Mouse (Mus musculus) activated CD4-positive, CD25-positive, alpha-beta regulatory T cell, adult 4 months (primary cell): ENCODE measurements around the gene Tmigd3. TPM values are rescaled to one million over a fixed set of nuclear protein-coding genes. Genes with fewer than 3 reads are reported as not detected.

Experiments
- ATAC-seq: one replicate; pipeline ENCODE4 v1.8.0; 2017
- polyA plus RNA-seq, 2 experiments: library from polyadenylated mRNA; unstranded; fragments of 100-300 nt; shearing (Covaris generic); gene quantifications; one replicate each; pipeline ENCODE4 v1.2.1; 2017

Tmigd3 gene
- polyA plus RNA-seq, 2 experiments from 2014 or later = not detected

DNA sequence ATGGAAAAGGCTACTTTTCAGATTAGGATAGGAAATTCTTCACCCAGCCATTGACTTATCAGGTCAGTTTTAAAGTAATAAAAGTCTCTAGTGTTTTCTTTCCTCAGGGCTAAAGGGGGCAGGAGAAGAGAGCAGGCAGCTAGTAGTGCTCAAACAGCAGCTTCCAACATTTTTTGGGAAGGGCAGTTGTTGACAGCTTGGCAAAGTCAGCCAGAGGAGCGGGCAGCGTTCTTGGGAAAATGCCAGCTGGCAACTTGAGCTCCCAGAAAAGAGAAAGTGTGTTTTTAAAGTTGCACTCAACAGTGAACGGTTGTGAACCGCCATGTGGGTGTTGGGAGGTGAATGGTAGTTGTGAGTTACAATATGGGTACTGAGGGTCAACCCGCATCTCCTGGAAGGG lies 64.3 kb downstream of the Tmigd3 start:
- ATAC-seq = no peak

- ATAC-seq = no peak
These were observed 65.4 kb downstream of the Tmigd3 start for GRCm38 (mm10) chr3:105936111-105936510.

- ATAC-seq = no peak
These were observed 80.6 kb downstream of the Tmigd3 start for GRCm38 (mm10) chr3:105951348-105951747.

GRCm38 (mm10) chr3:105957235-105957634 lies 86.5 kb downstream of the Tmigd3 start:
- ATAC-seq = no peak

- no peak for ATAC-seq
These were observed 87.5 kb downstream of the Tmigd3 start for GRCm38 (mm10) chr3:105958204-105958603.

DNA sequence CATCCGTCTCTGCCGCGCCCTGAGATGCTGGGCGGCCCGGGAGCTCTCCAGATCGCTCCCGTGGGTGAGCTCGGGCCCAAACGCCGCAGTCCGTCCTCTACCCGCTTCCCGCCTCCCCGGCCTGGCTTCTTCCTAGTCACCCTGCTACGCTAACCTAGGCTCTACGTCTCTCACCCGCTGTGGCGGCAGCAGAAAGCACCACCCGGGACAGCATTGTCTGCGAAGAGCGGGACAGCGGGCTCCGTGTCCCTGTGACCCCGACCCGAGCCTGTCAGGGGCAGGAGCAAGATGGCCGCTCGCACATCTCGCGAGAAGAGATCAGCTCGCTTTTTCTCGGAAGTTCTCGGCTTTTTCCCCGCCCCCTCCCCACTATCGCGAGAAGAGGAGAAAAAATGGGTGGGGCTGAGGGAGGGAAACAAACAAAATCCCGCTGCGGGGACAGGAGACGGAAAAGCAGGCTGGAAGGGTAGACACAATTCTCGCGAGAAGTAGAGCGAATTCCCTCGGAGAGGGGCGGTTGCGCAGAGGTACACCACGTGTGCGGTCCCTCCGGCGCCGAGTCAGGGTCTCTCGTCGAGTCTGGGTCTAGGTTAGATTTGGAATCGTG lies 88.4 kb downstream of the Tmigd3 start, which contains the start of gene Wdr77:
TSS of gene Wdr77 (plus strand) at position 396 of the 607 bp plus-strand sequence.
- ATAC-seq = peak; percentile 91

DNA sequence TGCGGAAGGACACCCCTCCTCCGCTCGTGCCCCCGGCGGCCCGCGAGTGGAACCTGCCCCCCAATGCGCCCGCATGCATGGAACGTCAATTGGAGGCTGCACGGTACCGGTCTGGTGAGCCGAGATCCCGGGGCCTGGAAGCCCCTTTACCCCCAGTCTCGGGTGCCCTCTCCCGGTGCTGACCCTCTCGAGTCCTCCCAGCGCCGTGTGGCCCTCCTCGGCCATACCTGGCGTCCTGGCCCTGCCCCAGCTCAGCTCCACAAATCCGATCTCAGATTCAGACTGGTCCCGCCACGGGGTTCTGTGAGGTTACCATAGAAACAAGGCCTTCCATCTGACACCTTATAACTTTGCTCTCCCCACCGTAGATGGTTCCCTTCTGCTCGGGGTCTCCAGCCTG lies 88.9 kb downstream of the Tmigd3 start:
- ATAC-seq = no peak

- ATAC-seq = no peak
These were observed 89.3 kb downstream of the Tmigd3 start, which contains the start of gene Atp5f1 for GRCm38 (mm10) chr3:105959999-105960398. Gene Atp5f1 (minus strand): TSS chr3:105960099.

DNA sequence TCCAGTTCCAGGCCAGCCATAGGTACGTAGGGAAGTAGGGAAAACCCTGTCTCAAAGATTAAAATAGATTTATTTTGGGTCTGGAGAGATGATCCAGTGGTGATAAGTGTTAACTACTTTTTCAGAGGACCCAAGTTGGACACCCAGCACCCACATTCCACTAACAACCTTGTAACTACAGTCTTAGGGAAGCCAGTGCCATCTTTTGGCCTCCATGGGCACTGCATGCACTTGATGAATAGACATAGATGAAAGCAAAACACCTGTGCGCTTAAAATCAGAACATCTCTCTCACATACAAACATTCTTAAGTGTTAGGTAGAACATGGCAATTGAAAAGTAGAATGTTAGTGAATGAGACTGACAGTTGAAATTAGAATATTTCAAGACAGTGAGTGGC lies 90.0 kb downstream of the Tmigd3 start:
- no peak for ATAC-seq

GRCm38 (mm10) chr3:105971831-105972446 lies 101.2 kb downstream of the Tmigd3 start:
- ATAC-seq = no peak

GRCm38 (mm10) chr3:105973411-105973810 lies 102.7 kb downstream of the Tmigd3 start, which contains the start of gene Ovgp1:
Gene Ovgp1 (plus strand): TSS chr3:105973711.
- ATAC-seq = no peak

Other genes starting within 250 kb of the Tmigd3 start
- gene Ddx20, start 183.3 kb upstream of the Tmigd3 start, polyA plus RNA-seq = 1 to 10 TPM; 9.7 to 9.8 TPM
- 1 to 10 TPM; 1.7 to 2.4 TPM for gene Inka2, start 166.3 kb upstream of the Tmigd3 start, polyA plus RNA-seq
- gene Rap1a, start 69.6 kb upstream of the Tmigd3 start, polyA plus RNA-seq = 100 to 1,000 TPM; 168 to 210 TPM
- gene Adora3, start within 50 bp of the Tmigd3 start, polyA plus RNA-seq = under 1 TPM in 1 of 2 experiments, not detected in 1; 0.71 TPM
- gene I830077J02Rik, start 61.8 kb downstream of the Tmigd3 start, polyA plus RNA-seq = under 1 TPM in 1 of 2 experiments, not detected in 1; 0.46 TPM
- gene Wdr77, start 88.5 kb downstream of the Tmigd3 start, polyA plus RNA-seq = 10 to 100 TPM; 59.5 to 64.4 TPM
- gene Atp5f1, start 89.2 kb downstream of the Tmigd3 start, polyA plus RNA-seq = 100 to 1,000 TPM; 442 to 454 TPM
- gene Ovgp1, start 102.8 kb downstream of the Tmigd3 start, polyA plus RNA-seq = 1 to 10 TPM; 1.6 to 2.2 TPM
- not detected for gene Pifo, start 143.7 kb downstream of the Tmigd3 start, polyA plus RNA-seq
- gene Chil5, start 161.9 kb downstream of the Tmigd3 start, polyA plus RNA-seq = 10 to 100 TPM in 1 of 2 experiments, 1 to 10 TPM in 1; 7.2 to 13.2 TPM
- under 1 TPM; 0.20 to 0.59 TPM for gene Chia1, start 242.3 kb downstream of the Tmigd3 start, polyA plus RNA-seq